Mouse (Mus musculus): ENCODE measurements around the gene Fnbp1.
A peak's percentile ranks its signal among the peaks of the same experiment; 100 is the strongest.

Fnbp1 gene

DNA sequence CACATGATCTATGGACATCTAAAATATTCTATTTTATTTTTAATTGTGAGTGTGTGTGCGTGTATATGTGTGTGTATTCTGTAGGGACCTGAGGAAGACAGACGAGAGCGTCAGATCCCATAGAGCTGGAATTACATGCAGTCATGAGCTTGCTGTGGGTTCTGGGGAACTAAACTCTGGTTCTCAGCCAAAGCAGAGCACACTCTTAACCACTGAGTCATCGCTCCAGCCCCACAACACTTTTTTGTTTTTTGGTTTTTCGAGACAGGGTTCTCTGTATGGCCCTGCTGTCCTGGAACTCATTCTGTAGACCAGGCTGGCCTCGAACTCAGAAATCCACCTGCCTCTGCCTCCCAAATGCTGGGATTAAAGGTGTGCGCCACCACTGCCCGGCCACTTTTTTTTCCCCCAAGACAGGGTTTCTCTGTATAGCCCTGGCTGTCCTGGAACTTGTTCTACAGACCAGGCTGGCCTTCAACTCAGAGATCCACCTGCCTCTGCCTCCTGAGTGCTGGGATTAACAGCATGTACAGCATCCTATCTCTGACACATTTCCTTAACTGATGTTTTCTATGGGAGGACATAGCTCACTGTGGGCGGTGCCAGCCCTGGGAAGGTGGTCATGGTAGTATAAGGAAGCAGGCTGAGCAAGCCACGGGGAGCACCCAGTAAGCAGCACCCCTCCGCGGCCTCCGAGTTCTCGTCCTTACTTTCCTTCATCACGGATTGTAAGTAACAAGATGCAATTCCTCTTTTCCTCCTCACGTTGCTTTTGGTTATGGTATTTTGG is 65.3 kb downstream of the Fnbp1 start:
- ATAC-seq (ENCODE audit: insufficient number of reproducible peaks, low FRiP score, low TSS enrichment) = no peak

- ATAC-seq (ENCODE audit: insufficient number of reproducible peaks, low FRiP score, low TSS enrichment) = no peak
Observed at GRCm38 (mm10) chr2:31075836-31076235, 66.0 kb downstream of the Fnbp1 start.

DNA sequence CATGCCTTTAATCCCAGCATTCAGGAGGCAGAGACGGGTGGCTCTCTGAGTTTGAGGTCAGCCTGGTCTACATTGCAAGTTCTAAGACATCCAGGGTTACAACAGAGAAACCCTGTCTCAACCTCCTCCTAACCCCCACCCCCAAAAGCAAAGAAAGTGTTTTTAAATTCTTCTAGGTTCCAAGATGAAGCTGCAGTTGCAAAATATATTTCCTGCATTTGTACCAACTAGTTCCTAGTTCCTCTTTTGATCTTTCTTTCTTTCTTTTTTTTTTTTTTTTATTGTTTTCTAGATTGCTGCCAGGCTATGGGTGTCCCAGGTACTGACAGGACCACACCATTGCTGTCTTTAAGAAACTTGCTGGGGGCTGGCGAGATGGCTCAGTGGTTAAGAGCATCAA is 66.6 kb downstream of the Fnbp1 start:
- no peak for ATAC-seq (ENCODE audit: insufficient number of reproducible peaks, low FRiP score, low TSS enrichment)

DNA sequence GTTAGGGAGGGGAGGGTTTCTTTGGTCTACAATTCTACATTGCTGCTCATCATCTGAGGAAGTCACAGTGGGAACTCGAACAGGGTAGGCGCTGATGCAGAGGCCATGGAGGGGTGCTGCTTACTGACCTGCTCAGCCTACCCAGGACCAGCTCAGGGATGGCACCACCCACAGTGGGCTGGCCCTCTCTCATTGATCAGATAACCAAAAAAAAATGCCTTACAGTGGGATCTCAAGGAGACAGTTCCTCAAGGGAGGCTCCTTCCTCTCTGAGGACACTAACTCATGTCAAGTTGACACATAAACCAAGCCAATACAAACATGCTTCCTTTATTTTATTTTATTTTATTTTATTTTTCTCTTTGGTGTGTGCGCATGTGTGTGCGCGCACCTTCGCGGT is 72.3 kb downstream of the Fnbp1 start:
- ATAC-seq (ENCODE audit: insufficient number of reproducible peaks, low FRiP score, low TSS enrichment) = no peak

- no peak for ATAC-seq (ENCODE audit: insufficient number of reproducible peaks, low FRiP score, low TSS enrichment)
Observed at GRCm38 (mm10) chr2:31069114-31069445, 72.7 kb downstream of the Fnbp1 start.

GRCm38 (mm10) chr2:31068246-31069113 is 73.3 kb downstream of the Fnbp1 start:
- no peak for ATAC-seq (ENCODE audit: insufficient number of reproducible peaks, low FRiP score, low TSS enrichment)

- ATAC-seq (ENCODE audit: insufficient number of reproducible peaks, low FRiP score, low TSS enrichment) = no peak
Observed at GRCm38 (mm10) chr2:31067696-31068245, 74.0 kb downstream of the Fnbp1 start.

DNA sequence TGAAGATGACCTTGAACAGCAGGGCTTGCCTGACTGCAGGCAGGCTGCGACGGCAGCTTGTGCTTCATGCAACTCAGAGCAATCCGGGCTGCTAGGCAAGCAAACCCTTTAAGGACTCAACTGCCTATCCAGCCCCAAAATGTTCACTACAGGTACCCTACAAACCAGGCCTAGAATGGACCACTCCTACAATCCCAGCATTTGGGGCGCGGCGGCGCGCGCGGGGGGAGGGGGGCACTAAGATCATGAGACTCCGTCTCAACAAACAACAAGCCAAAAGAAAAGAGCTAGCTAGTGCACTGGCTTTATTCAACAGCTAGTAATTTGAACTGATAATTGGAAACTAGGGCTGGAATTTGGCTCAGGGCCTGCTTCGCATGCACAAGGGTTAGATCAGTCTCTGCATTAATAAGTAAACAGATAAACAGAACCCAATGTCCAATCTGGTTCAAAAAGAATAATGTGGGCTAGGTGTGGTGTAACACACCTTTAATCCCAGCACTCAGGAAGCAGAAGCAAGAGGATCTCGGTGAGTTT is 74.7 kb downstream of the Fnbp1 start:
- no peak for ATAC-seq (ENCODE audit: insufficient number of reproducible peaks, low FRiP score, low TSS enrichment)

- ATAC-seq (ENCODE audit: insufficient number of reproducible peaks, low FRiP score, low TSS enrichment) = peak; percentile 67; the same call in 1 of the 2 replicates
Observed at GRCm38 (mm10) chr2:31066019-31066789, 75.6 kb downstream of the Fnbp1 start.

DNA sequence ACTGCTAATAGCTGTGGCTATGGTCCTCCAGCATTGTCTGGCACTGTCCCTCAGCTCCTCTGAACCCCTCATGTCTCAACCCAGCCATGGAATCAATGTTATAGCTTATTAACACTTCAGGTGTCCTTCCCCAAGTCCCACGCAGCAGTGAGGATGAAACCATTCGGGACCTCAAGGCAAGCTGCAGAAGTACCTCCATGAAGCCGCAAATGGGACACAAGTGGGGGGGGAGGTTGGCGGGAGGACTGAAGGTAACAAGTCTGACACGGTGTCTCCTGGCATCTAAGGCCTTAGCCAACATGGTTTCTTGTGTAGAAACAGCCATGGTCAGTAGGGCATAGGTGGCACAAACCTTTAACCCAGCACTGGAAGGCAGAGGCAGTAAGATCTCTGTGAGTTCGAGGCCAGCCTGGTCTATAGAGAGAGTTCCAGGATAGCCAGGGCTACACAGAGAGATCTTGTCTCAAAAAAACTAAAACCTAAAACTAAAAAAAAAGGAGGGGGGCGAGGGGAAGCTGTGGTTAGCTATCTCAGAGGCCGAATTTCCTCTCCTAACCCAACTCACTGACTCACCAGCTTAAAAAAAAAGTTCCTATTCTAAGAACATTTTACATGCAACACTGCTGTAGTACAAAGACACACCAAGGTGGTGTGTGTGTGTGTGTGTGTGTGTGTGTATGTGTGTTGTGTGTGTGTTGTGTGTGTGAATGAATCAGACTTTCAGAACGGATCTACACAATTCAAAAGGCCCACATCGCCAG is 79.8 kb downstream of the Fnbp1 start:
- ATAC-seq (ENCODE audit: insufficient number of reproducible peaks, low FRiP score, low TSS enrichment) = no peak

- ATAC-seq (ENCODE audit: insufficient number of reproducible peaks, low FRiP score, low TSS enrichment) = peak; percentile 90
Observed at GRCm38 (mm10) chr2:31060787-31061730, 80.7 kb downstream of the Fnbp1 start.

GRCm38 (mm10) chr2:31060271-31060670 is 81.5 kb downstream of the Fnbp1 start:
- no peak for ATAC-seq (ENCODE audit: insufficient number of reproducible peaks, low FRiP score, low TSS enrichment)

DNA sequence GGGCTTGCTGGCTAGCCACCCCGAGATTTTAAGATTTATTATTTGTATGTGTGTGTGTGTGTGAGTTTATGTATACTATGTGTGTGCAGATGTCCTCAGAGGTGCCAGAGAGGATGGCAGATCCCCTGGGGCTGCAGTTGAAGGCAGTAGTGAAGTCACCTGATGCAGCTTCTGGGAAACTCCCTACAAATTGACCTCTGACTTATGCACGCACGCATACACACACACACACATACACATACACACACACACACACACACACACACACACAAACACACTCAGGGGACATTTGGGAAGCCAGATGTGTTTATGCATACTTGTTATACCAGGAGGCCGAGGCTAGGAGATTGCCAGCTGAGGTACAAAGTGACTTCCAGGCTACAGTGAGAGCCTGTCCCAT is 83.4 kb downstream of the Fnbp1 start:
- ATAC-seq (ENCODE audit: insufficient number of reproducible peaks, low FRiP score, low TSS enrichment) = no peak

DNA sequence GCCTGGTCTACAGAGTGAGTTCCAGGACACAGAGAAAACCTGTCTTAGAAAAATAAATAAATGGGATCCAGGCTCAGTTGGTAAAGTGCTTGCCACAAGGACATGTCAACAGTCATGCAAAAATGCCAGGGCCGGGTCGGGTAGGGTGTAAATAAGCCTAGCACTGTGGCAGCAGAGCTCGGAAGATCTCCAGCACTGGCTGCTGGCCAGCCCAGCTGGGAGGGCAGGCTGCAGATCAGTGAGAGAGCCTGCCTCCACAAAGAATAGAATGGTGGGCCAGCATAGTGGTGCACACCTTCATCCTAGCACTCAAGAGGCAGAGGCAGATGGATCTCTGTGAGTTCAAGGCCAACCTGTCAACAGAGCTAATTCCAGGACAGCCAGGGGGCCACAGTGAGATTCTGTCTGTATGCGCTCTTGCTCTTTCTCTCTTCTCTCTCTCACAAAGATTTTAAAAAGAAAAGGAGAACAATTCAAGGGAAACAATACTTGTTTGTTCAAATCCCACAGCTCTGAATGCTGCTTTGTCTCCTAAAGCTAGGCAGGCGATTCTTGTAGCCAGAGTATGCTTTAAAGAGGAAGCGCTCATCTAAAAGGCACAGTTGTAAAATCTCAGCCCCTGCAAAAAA is 84.1 kb downstream of the Fnbp1 start:
- peak; percentile 15; the same call in 1 of the 2 replicates for ATAC-seq (ENCODE audit: insufficient number of reproducible peaks, low FRiP score, low TSS enrichment)

GRCm38 (mm10) chr2:31056070-31056469 is 85.7 kb downstream of the Fnbp1 start:
- ATAC-seq (ENCODE audit: insufficient number of reproducible peaks, low FRiP score, low TSS enrichment) = no peak

GRCm38 (mm10) chr2:31053851-31054340 is 87.9 kb downstream of the Fnbp1 start:
- no peak for ATAC-seq (ENCODE audit: insufficient number of reproducible peaks, low FRiP score, low TSS enrichment)

- ATAC-seq (ENCODE audit: insufficient number of reproducible peaks, low FRiP score, low TSS enrichment) = no peak
Observed at GRCm38 (mm10) chr2:31053426-31053825, 88.4 kb downstream of the Fnbp1 start.

DNA sequence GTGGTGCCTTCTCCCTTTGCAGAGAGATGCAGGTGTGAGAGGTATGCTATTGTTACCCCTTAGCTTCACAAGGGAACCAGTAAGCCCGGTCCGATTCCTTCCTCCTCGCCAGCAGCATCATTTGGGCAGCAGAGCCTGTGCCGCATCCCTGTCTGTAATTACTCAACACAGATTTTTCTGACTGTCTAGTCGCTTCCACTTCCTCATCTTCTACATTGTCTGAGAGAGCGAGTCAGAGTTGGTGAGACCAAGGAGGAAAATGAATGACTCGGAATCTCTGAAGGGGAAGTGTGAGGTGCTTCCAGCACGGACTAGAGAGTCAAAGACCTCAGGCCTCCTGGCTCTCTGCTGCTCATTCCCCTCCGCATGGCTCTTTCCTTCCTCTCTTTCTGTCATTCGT is 89.4 kb downstream of the Fnbp1 start:
- no peak for ATAC-seq (ENCODE audit: insufficient number of reproducible peaks, low FRiP score, low TSS enrichment)
